Mouse (Mus musculus) lung, postnatal 0 days (tissue): ENCODE data around the gene Vps35l. TPM values are rescaled to one million over a fixed set of nuclear protein-coding genes. Genes with fewer than 3 reads are reported as not detected.
A peak's percentile ranks its signal among the peaks of the same experiment; 100 is the strongest.

Source experiments
- ATAC-seq: fragments of 200-750 bp; cut with Nextera tagmentation; 2 replicates; pipeline ENCODE4 v1.8.0; 2017; ENCODE audit warnings: moderate library complexity
- DNase-seq: peaks from one replicate; pipeline ENCODE4 v3.0.0-alpha.2; 2016; ENCODE audit warnings: low spot score
- H3K27ac ChIP-seq: fragments of 300-500 bp; sonication (generic); 2 replicates; pipeline ENCODE4 v1.5.1; 2014; ENCODE audit warnings: antibody characterized with exemption, mild to moderate bottlenecking, low read length, mixed read lengths
- H3K27me3 ChIP-seq: fragments of 300-500 bp; sonication (generic); replicated peaks from 2 replicates; pipeline ENCODE4 v1.6.1; 2014; ENCODE audit warnings: low read length, mixed read lengths; ENCODE audit not compliant: insufficient read depth
- H3K36me3 ChIP-seq: fragments of 300-500 bp; sonication (generic); 2 replicates; pipeline ENCODE4 v1.6.1; 2014; ENCODE audit warnings: low read length, mixed read lengths; ENCODE audit not compliant: insufficient read depth
- H3K4me1 ChIP-seq: fragments of 300-500 bp; sonication (generic); 2 replicates; pipeline ENCODE4 v1.6.1; 2014; ENCODE audit warnings: antibody characterized with exemption, low read depth, low read length, mixed read lengths; ENCODE audit not compliant: insufficient read depth
- H3K4me2 ChIP-seq: fragments of 300-500 bp; sonication (generic); replicated peaks from 2 replicates; pipeline ENCODE4 v1.6.1; 2014; ENCODE audit warnings: low read depth, mild to moderate bottlenecking, low read length, moderate library complexity, mixed read lengths
- H3K4me3 ChIP-seq: fragments of 300-500 bp; sonication (generic); 2 replicates; pipeline ENCODE4 v1.5.1; 2014; ENCODE audit warnings: low read depth, low read length
- H3K9ac ChIP-seq: fragments of 300-500 bp; sonication (generic); replicated peaks from 2 replicates; pipeline ENCODE4 v1.6.1; 2014; ENCODE audit warnings: low read depth, mild to moderate bottlenecking
- H3K9me3 ChIP-seq: fragments of 300-500 bp; sonication (generic); 2 replicates; pipeline ENCODE4 v1.6.1; 2016; ENCODE audit warnings: low read length, mixed read lengths
- CTCF ChIP-seq: IDR thresholded peaks from 2 replicates; pipeline ENCODE4 v1.5.1; 2016; ENCODE audit warnings: antibody characterized with exemption, mild to moderate bottlenecking
- EP300 ChIP-seq: IDR thresholded peaks from 2 replicates; pipeline ENCODE4 v1.6.1; 2016; ENCODE audit warnings: antibody characterized with exemption, mild to moderate bottlenecking, control low read depth
- WGBS: fragments of 180-500 bp; shearing (Covaris S2); extraction: QIAGEN DNeasy Blood & Tissue Kit; methylation state at CpG from one replicate; pipeline ENCODE4 v1.1.7; 2014; 5-methylcytosine and 5-hydroxymethylcytosine counted together
- polyA plus RNA-seq: library from polyadenylated mRNA; unstranded; fragments of >200 nt; fragmentation: Nextera tagmentation; extraction: Ambion mirVana; gene quantifications from 2 replicates; pipeline ENCODE4 v1.2.1, GENCODE M21; 2015

The Vps35l gene
- polyA plus RNA-seq, 1 experiment from 2014 or later, result 45.0 TPM

DNA sequence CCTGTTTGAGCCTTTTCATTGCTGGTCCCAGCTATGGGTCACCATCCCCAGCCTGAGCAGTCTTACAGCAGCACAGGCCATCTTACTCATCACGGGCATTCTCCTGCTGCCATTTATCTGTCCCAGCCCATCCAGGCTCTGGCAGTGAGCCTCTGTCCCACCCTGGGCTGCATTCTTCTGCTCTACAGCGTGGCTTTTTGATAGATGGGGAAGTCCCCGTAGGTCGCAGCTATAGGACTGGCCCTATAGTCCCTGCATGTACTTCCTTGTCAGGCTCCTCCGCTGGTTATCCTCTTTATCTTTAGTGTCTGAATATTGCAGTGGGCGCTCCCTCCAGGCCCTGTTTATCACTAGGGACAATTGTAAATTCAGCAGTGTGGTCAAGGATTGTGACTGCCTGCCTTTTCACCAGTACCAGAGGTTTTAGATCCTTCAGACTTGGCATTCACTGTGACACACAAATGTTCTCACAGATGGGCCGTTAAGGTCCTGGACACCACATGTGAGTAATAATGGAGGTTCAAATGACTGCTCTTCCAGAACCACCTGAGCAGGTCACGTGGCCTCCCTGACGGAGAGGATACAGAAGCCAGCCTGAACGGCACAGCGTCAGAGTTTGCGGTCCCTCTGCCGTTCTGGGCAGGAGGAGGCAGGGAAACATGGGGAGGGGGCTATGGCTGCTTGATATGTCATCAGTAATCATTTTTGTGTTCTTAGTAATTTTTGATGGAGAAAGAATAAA is 11.0 kb upstream of the Vps35l start:
- Histone ChIP-seq H3K36me3 (peaks cover 7% of the 10 kb centered on the region), H3K9me3 (no peaks in the 10 kb centered on the region), H3K4me1 (no peaks in the 10 kb centered on the region), H3K27me3 (no peaks in the 10 kb centered on the region), H3K9ac (no peak overlapping the region), H3K4me3 (no peak overlapping the region), H3K4me2 (no peak overlapping the region), H3K27ac (no peak overlapping the region)
- DNase-seq (no peak), ATAC-seq (no peak)
- WGBS, result 91% methylated on average over 13 of the region's 13 CpGs
- TF ChIP-seq CTCF (no peak), EP300 (no peak)

GRCm38 (mm10) chr7:118731781-118732180 is 8.2 kb upstream of the Vps35l start:
- ATAC-seq (no peak), DNase-seq (no peak)
- TF ChIP-seq CTCF (no peak), EP300 (no peak)
- H3K4me2 ChIP-seq, result no peak overlapping the region
- no peak overlapping the region for H3K27ac ChIP-seq
- H3K36me3 ChIP-seq, result peaks cover 6% of the 10 kb centered on the region
- no peaks in the 10 kb centered on the region for H3K4me1 ChIP-seq
- 83% methylated on average over 3 of the region's 3 CpGs for WGBS
- H3K9ac ChIP-seq, result no peak overlapping the region
- no peak overlapping the region for H3K4me3 ChIP-seq
- no peaks in the 10 kb centered on the region for H3K27me3 ChIP-seq
- no peaks in the 10 kb centered on the region for H3K9me3 ChIP-seq

GRCm38 (mm10) chr7:118733225-118733624 is 6.8 kb upstream of the Vps35l start:
- no peak overlapping the region for H3K9ac ChIP-seq
- no peaks in the 10 kb centered on the region for H3K27me3 ChIP-seq
- 91% methylated on average over 13 of the region's 13 CpGs for WGBS
- no peak overlapping the region for H3K27ac ChIP-seq
- no peak overlapping the region for H3K4me3 ChIP-seq
- DNase-seq (no peak), ATAC-seq (no peak)
- no peaks in the 10 kb centered on the region for H3K4me1 ChIP-seq
- no peak for TF ChIP-seq CTCF
- no peaks in the 10 kb centered on the region for H3K9me3 ChIP-seq
- no peaks in the 10 kb centered on the region; the same call in 1 of the 2 replicates for H3K36me3 ChIP-seq
- no peak overlapping the region for H3K4me2 ChIP-seq

GRCm38 (mm10) chr7:118738730-118739129 is 1.3 kb upstream of the Vps35l start:
- Histone ChIP-seq H3K4me3 (no peak overlapping the region), H3K27me3 (no peaks in the 10 kb centered on the region), H3K9ac (no peak overlapping the region), H3K4me1 (peaks cover 6% of the 10 kb centered on the region; the same call in 1 of the 2 replicates), H3K9me3 (no peaks in the 10 kb centered on the region), H3K4me2 (no peak overlapping the region), H3K27ac (no peak overlapping the region), H3K36me3 (no peaks in the 10 kb centered on the region)
- ATAC-seq (no peak), DNase-seq (no peak)
- WGBS, result 72% methylated on average over 1 of the region's 1 CpGs
- TF ChIP-seq CTCF (0 out of 2 replicates have a peak, but pooled peaks have one; percentile 32), EP300 (no peak)

- TF ChIP-seq EP300, result 0 out of 2 replicates have a peak, but pooled peaks have one; percentile 11
- TF ChIP-seq CTCF, result no peak
- whole genome bisulfite sequencing, result 3% methylated on average over 35 of the region's 41 CpGs
- DNase-seq, result peak; percentile 98
- H3K9ac ChIP-seq, result peak overlapping the region; percentile 43; the same call in 1 of the 2 replicates
- peaks cover 6% of the 10 kb centered on the region; the same call in 1 of the 2 replicates for H3K4me1 ChIP-seq
- no peak overlapping the region for H3K27ac ChIP-seq
- H3K4me2 ChIP-seq, result peak overlapping the region; percentile 75
- peak overlapping the region; percentile 71 for H3K4me3 ChIP-seq
- H3K9me3 ChIP-seq, result no peaks in the 10 kb centered on the region
- ATAC-seq, result peak; percentile 98
- no peaks in the 10 kb centered on the region for H3K27me3 ChIP-seq
- no peaks in the 10 kb centered on the region for H3K36me3 ChIP-seq
Measured at GRCm38 (mm10) chr7:118740532-118741338, 709 bp downstream of the Vps35l start.

- Histone ChIP-seq H3K4me2 (no peak overlapping the region), H3K9ac (no peak overlapping the region), H3K27me3 (no peaks in the 10 kb centered on the region), H3K9me3 (no peaks in the 10 kb centered on the region), H3K4me1 (peaks cover 6% of the 10 kb centered on the region; the same call in 1 of the 2 replicates), H3K36me3 (peaks cover 5% of the 10 kb centered on the region), H3K27ac (no peak overlapping the region), H3K4me3 (no peak overlapping the region)
- WGBS, result 82% methylated on average over 6 of the region's 6 CpGs
- ATAC-seq (no peak), DNase-seq (no peak)
- no peak for TF ChIP-seq EP300
- TF ChIP-seq CTCF, result no peak
Measured at GRCm38 (mm10) chr7:118742278-118742677, 2.3 kb downstream of the Vps35l start.
